ENCODE assay signal across 8 mouse cellular contexts in the genomic region with DNA sequence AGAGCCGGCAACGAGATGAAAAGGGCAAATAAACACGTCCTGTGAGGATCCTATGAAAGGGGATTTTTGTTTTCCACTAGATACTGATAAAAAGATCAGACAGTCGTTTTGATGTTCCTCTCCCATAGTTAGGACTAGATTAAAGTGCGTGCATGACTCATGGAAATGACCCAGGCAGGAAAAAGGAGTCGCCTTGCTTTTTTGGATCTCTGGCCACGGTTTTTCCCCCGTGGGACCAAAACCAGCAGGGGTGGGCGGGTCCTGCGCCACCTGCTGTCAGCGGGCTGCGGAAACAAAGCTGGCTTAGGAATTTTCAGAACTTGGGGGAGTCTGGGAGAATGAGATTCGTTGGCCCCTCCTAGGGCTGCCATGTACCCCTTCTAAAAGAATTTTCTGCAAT.
DNase-seq lines count a peak whose midpoint lies in the region; ATAC-seq and TF ChIP-seq lines count a peak whose summit lies in the region.

No protein-coding gene starts in this region.

- H3K27me3 ChIP-seq in C2C12 (ENCODE audit: control insufficient read depth, insufficient read depth, insufficient read length), result no peaks in the 10 kb centered on the region
- no peaks in the 10 kb centered on the region for H3K27me3 ChIP-seq in forebrain, embryonic 14.5 days (replicated peaks; ENCODE audit: control insufficient read depth, insufficient read depth, low read length)
- H3K27me3 ChIP-seq in limb, embryonic 10.5 days (ENCODE audit: low read depth, poor library complexity, severe bottlenecking), result 0 out of 2 replicates have a peak, but pooled peaks cover 3% of the 10 kb centered on the region

- no peak overlapping the region for H3K9ac ChIP-seq in forebrain, embryonic 14.5 days (ENCODE audit: low read length)

- no peaks in the 10 kb centered on the region for H3K79me3 ChIP-seq in C2C12 (ENCODE audit: low read depth)

- peak; percentile 71 to 80 for DNase-seq in adrenal gland, adult 18-20 months (ENCODE audit: low spot score in 2 of 2)
- peak; percentile 34 for DNase-seq in forebrain, embryonic 14.5 days (ENCODE audit: low spot score)
- peak; percentile 80 to 83 for DNase-seq in heart, postnatal 36 days
- peak; percentile 57 for DNase-seq in limb, embryonic 10.5 days (ENCODE audit: low spot score)
- peak; percentile 61 for DNase-seq in mesoderm, embryonic 11.5 days (ENCODE audit: low read depth, low spot score)
- peak; percentile 6 to 23 for DNase-seq in spleen, postnatal 36 days (ENCODE audit: low spot score in 2 of 2)
- no peak for DNase-seq in frontal cortex, postnatal 36 days (ENCODE audit: low spot score in 2 of 2)

- H3K4me2 ChIP-seq in forebrain, embryonic 14.5 days (ENCODE audit: low read length), result peak overlapping the region; percentile 30; the same call in 1 of the 2 replicates

- peak; percentile 35 for TF ChIP-seq CTCF in C2C12 (IDR thresholded peaks at IDR 0.05; ENCODE audit: control insufficient read depth, insufficient read depth, insufficient read length)

- intact Hi-C loops in heart, postnatal 36 days (cut with DNase I), result loop anchor here (1.0 to 5.0 kb wide), 9 partner anchors 36 to 408 kb away; partner anchors contain the start of gene Map3k1

- H3K4me3 ChIP-seq in C2C12 (ENCODE audit: insufficient read depth, poor library complexity, severe bottlenecking), result no peak overlapping the region
- H3K4me3 ChIP-seq in forebrain, embryonic 14.5 days (ENCODE audit: low read depth, low read length), result no peak overlapping the region
- H3K4me3 ChIP-seq in limb, embryonic 10.5 days, result peak overlapping the region; percentile 25; the same call in 1 of the 2 replicates

- 5% methylated on average over 13 of the region's 13 CpGs for WGBS in forebrain, embryonic 14.5 days
- 17% methylated on average over 13 of the region's 13 CpGs for WGBS in limb, embryonic 10.5 days

- no peaks in the 10 kb centered on the region for H3K36me3 ChIP-seq in C2C12 (ENCODE audit: control insufficient read depth, insufficient read depth)
- no peaks in the 10 kb centered on the region for H3K36me3 ChIP-seq in forebrain, embryonic 14.5 days (ENCODE audit: control insufficient read depth, insufficient read depth, low read length)
- no peaks in the 10 kb centered on the region for H3K36me3 ChIP-seq in limb, embryonic 10.5 days

- ATAC-seq in forebrain, embryonic 14.5 days, result no peak

- H3ac ChIP-seq in C2C12 (ENCODE audit: control insufficient read depth, insufficient read length, low read depth), result no peak overlapping the region

- H3K79me2 ChIP-seq in C2C12 (ENCODE audit: control insufficient read depth, insufficient read depth), result no peaks in the 10 kb centered on the region

- no peaks in the 10 kb centered on the region for H3K4me1 ChIP-seq in forebrain, embryonic 14.5 days (ENCODE audit: control insufficient read depth, insufficient read depth, low read length)
- H3K4me1 ChIP-seq in limb, embryonic 10.5 days, result peaks cover 18% of the 10 kb centered on the region

- no peak overlapping the region for H3K27ac ChIP-seq in forebrain, embryonic 14.5 days (ENCODE audit: low read depth, low read length)
- H3K27ac ChIP-seq in limb, embryonic 10.5 days, result no peak overlapping the region

- H3K9me3 ChIP-seq in forebrain, embryonic 14.5 days (replicated peaks; ENCODE audit: control insufficient read depth, low read length), result no peaks in the 10 kb centered on the region
- no peaks in the 10 kb centered on the region for H3K9me3 ChIP-seq in limb, embryonic 10.5 days (replicated peaks)

TF ChIP-seq in C2C12, 6 proteins besides CTCF, POLR2A, EP300 and RAD21:
- TF ChIP-seq USF1 (IDR thresholded peaks at IDR 0.05; ENCODE audit: low read depth) (no peak), FOSL1 (IDR thresholded peaks at IDR 0.05; ENCODE audit: insufficient read depth, low read length, poor library complexity, severe bottlenecking) (no peak), MAX (IDR thresholded peaks at IDR 0.05) (no peak), MYOD1 (IDR thresholded peaks at IDR 0.05; ENCODE audit: control insufficient read depth, insufficient read length, low read depth) (no peak), CEBPB (IDR thresholded peaks at IDR 0.05; ENCODE audit: low read depth) (no peak)

Comparison
In these comparisons a context has a peak if more than half of its experiments do, and no peak if none do; other contexts are left out.
1. DNase-seq: peak in adrenal gland, adult 18-20 months (2 of 2), forebrain, embryonic 14.5 days (single experiment), heart, postnatal 36 days (2 of 2), limb, embryonic 10.5 days (single experiment), mesoderm, embryonic 11.5 days (single experiment) and spleen, postnatal 36 days (2 of 2); none in frontal cortex, postnatal 36 days (0 of 2).